Mouse (Mus musculus): ENCODE data around the gene Chchd3. TPM values are rescaled to one million over a fixed set of nuclear protein-coding genes. Genes with fewer than 3 reads are reported as not detected.

Gene Chchd3
- polyA plus RNA-seq, 1 experiment from 2014 or later = 103 TPM

GRCm38 (mm10) chr6:32920091-32920490 lies 140.0 kb downstream of the Chchd3 start:
- Histone ChIP-seq H3K9ac (no peak overlapping the region), H3K9me3 (ENCODE audit: low read depth, low read length) (no peaks in the 10 kb centered on the region), H3K36me3 (ENCODE audit: insufficient read depth) (no peaks in the 10 kb centered on the region), H3K4me1 (ENCODE audit: insufficient read depth) (no peaks in the 10 kb centered on the region), H3K4me3 (ENCODE audit: low read depth, low read length) (no peak overlapping the region), H3K27ac (ENCODE audit: low read depth) (no peak overlapping the region), H3K27me3 (ENCODE audit: insufficient read depth, low read length) (no peaks in the 10 kb centered on the region), H3K4me2 (no peak overlapping the region)
- ATAC-seq (ENCODE audit: insufficient read depth) = no peak
- WGBS = 59% methylated on average over 2 of the region's 2 CpGs
- TF ChIP-seq CTCF (IDR thresholded peaks at IDR 0.05; ENCODE audit: low read depth) = no peak
- no peak for DNase-seq

GRCm38 (mm10) chr6:32910692-32911091 lies 149.4 kb downstream of the Chchd3 start:
- no peak for TF ChIP-seq CTCF (IDR thresholded peaks at IDR 0.05; ENCODE audit: low read depth)
- Histone ChIP-seq H3K9me3 (ENCODE audit: low read depth, low read length) (no peaks in the 10 kb centered on the region), H3K4me1 (ENCODE audit: insufficient read depth) (no peaks in the 10 kb centered on the region), H3K4me3 (ENCODE audit: low read depth, low read length) (no peak overlapping the region), H3K27ac (ENCODE audit: low read depth) (no peak overlapping the region), H3K27me3 (ENCODE audit: insufficient read depth, low read length) (no peaks in the 10 kb centered on the region), H3K36me3 (ENCODE audit: insufficient read depth) (no peaks in the 10 kb centered on the region), H3K4me2 (no peak overlapping the region), H3K9ac (no peak overlapping the region)
- DNase-seq (no peak), ATAC-seq (ENCODE audit: insufficient read depth) (no peak)
- 76% methylated on average over 2 of the region's 2 CpGs for WGBS

DNA sequence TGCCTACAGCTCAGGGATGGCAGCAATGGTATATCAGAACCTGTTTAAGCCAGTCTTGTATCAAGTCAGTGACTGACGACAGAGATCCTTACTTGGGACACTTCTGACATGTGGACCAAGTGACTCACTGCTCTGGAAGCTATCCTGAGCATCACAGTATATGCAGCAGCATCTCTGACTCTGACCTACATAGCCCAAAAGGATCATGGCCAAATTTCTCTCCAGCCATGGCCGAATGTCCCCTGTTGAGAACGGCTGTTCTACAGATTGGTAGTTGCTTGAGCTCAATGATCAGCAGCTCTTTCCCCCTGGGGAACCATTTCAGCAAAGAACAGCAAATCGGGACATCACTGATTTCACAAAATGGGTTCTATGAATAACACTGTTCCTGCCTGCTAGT lies 161.0 kb downstream of the Chchd3 start:
- no peaks in the 10 kb centered on the region for H3K36me3 ChIP-seq (ENCODE audit: insufficient read depth)
- TF ChIP-seq CTCF (IDR thresholded peaks at IDR 0.05; ENCODE audit: low read depth) = no peak
- WGBS = 92% methylated on average over 4 of the region's 4 CpGs
- no peaks in the 10 kb centered on the region for H3K9me3 ChIP-seq (ENCODE audit: low read depth, low read length)
- no peak overlapping the region for H3K4me3 ChIP-seq (ENCODE audit: low read depth, low read length)
- no peak for ATAC-seq (ENCODE audit: insufficient read depth)
- no peaks in the 10 kb centered on the region for H3K27me3 ChIP-seq (ENCODE audit: insufficient read depth, low read length)
- no peak overlapping the region for H3K4me2 ChIP-seq
- no peaks in the 10 kb centered on the region for H3K4me1 ChIP-seq (ENCODE audit: insufficient read depth)
- no peak for DNase-seq
- no peak overlapping the region for H3K27ac ChIP-seq (ENCODE audit: low read depth)
- no peak overlapping the region for H3K9ac ChIP-seq

GRCm38 (mm10) chr6:32894100-32894499 lies 166.0 kb downstream of the Chchd3 start:
- WGBS = 64% methylated on average over 2 of the region's 2 CpGs
- H3K4me1 ChIP-seq (ENCODE audit: insufficient read depth) = no peaks in the 10 kb centered on the region
- H3K4me2 ChIP-seq = no peak overlapping the region
- H3K27ac ChIP-seq (ENCODE audit: low read depth) = no peak overlapping the region
- no peak for TF ChIP-seq CTCF (IDR thresholded peaks at IDR 0.05; ENCODE audit: low read depth)
- ATAC-seq (ENCODE audit: insufficient read depth) (no peak), DNase-seq (no peak)
- H3K27me3 ChIP-seq (ENCODE audit: insufficient read depth, low read length) = no peaks in the 10 kb centered on the region
- H3K4me3 ChIP-seq (ENCODE audit: low read depth, low read length) = no peak overlapping the region
- H3K9ac ChIP-seq = no peak overlapping the region
- no peaks in the 10 kb centered on the region for H3K36me3 ChIP-seq (ENCODE audit: insufficient read depth)
- H3K9me3 ChIP-seq (ENCODE audit: low read depth, low read length) = no peaks in the 10 kb centered on the region

DNA sequence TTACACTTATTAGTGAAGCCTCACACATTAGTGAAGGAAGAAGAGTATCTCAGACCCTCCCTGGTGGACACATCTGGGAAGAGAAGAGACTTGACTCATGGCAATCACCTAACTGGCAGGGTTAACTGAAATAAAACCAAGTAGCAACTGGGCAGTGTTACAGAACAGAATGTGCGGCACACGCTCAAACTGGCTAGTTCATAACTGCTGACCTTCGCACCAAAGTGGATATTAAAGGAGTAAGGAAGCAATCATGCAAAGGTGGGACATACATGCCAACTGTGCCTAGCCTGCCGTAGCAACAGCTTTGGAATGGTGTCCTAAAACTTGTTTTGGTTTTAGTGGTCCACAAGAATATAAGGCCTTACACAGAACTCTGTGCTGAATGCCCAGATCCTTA lies 169.3 kb downstream of the Chchd3 start:
- Histone ChIP-seq H3K4me2 (no peak overlapping the region), H3K27ac (ENCODE audit: low read depth) (no peak overlapping the region), H3K9ac (no peak overlapping the region), H3K4me3 (ENCODE audit: low read depth, low read length) (no peak overlapping the region), H3K4me1 (ENCODE audit: insufficient read depth) (no peaks in the 10 kb centered on the region), H3K27me3 (ENCODE audit: insufficient read depth, low read length) (no peaks in the 10 kb centered on the region), H3K9me3 (ENCODE audit: low read depth, low read length) (no peaks in the 10 kb centered on the region), H3K36me3 (ENCODE audit: insufficient read depth) (no peaks in the 10 kb centered on the region)
- 96% methylated on average over 4 of the region's 4 CpGs for WGBS
- no peak for DNase-seq
- TF ChIP-seq CTCF (IDR thresholded peaks at IDR 0.05; ENCODE audit: low read depth) = no peak
- ATAC-seq (ENCODE audit: insufficient read depth) = no peak

- Histone ChIP-seq H3K27me3 (ENCODE audit: insufficient read depth, low read length) (no peaks in the 10 kb centered on the region), H3K4me2 (no peak overlapping the region), H3K9me3 (ENCODE audit: low read depth, low read length) (no peaks in the 10 kb centered on the region), H3K36me3 (ENCODE audit: insufficient read depth) (no peaks in the 10 kb centered on the region), H3K4me1 (ENCODE audit: insufficient read depth) (no peaks in the 10 kb centered on the region), H3K27ac (ENCODE audit: low read depth) (no peak overlapping the region), H3K4me3 (ENCODE audit: low read depth, low read length) (no peak overlapping the region), H3K9ac (no peak overlapping the region)
- no peak for TF ChIP-seq CTCF (IDR thresholded peaks at IDR 0.05; ENCODE audit: low read depth)
- WGBS = 53% methylated on average over 4 of the region's 4 CpGs
- ATAC-seq (ENCODE audit: insufficient read depth) (no peak), DNase-seq (no peak)
Observed at GRCm38 (mm10) chr6:32888894-32889529, 171.0 kb downstream of the Chchd3 start.

GRCm38 (mm10) chr6:32878586-32878985 lies 181.5 kb downstream of the Chchd3 start:
- H3K9ac ChIP-seq = no peak overlapping the region
- H3K4me1 ChIP-seq (ENCODE audit: insufficient read depth) = no peaks in the 10 kb centered on the region
- TF ChIP-seq CTCF (IDR thresholded peaks at IDR 0.05; ENCODE audit: low read depth) = no peak
- no peak overlapping the region for H3K27ac ChIP-seq (ENCODE audit: low read depth)
- no peaks in the 10 kb centered on the region for H3K36me3 ChIP-seq (ENCODE audit: insufficient read depth)
- no peak overlapping the region for H3K4me2 ChIP-seq
- no peak for DNase-seq
- H3K27me3 ChIP-seq (ENCODE audit: insufficient read depth, low read length) = no peaks in the 10 kb centered on the region
- no peaks in the 10 kb centered on the region for H3K9me3 ChIP-seq (ENCODE audit: low read depth, low read length)
- 65% methylated on average over 5 of the region's 5 CpGs for WGBS
- no peak for ATAC-seq (ENCODE audit: insufficient read depth)
- H3K4me3 ChIP-seq (ENCODE audit: low read depth, low read length) = no peak overlapping the region
